Mouse (Mus musculus): Measurements from ENCODE around the gene Cd52. TPM values are rescaled to one million over a fixed set of nuclear protein-coding genes. Genes with fewer than 3 reads are reported as not detected.

Cd52 gene
- total and polyA plus RNA-seq, 3 experiments: 1,886 to 5,448 (median 2,306) TPM

GRCm38 (mm10) chr4:134108196-134108595, 13.3 kb upstream of the Cd52 start:
- dilution Hi-C loops (cut with MboI; ENCODE audit: extremely low pct_ligation_motif_present, extremely low pct_unique_long_range_greater_than_20kb, low sequenced_read_pairs) (no loop called here), in situ Hi-C loops (cut with MboI; ENCODE audit: low pct_ligation_motif_present, low pct_unique_long_range_greater_than_20kb, low sequenced_read_pairs) (no loop called here)
- no peak overlapping the region for H3K27ac ChIP-seq (ENCODE audit: insufficient read depth, low read depth)
- H3K9me3 ChIP-seq (replicated peaks; ENCODE audit: low read length): no peaks in the 10 kb centered on the region
- no peaks in the 10 kb centered on the region for H3K79me2 ChIP-seq (replicated peaks; ENCODE audit: control insufficient read depth, extremely low read depth, insufficient read depth, poor library complexity, severe bottlenecking)
- peaks cover 30 to 64% of the 10 kb centered on the region in 2 experiments for H3K36me3 ChIP-seq (replicated peaks in 1 of 2; ENCODE audit: control insufficient read depth in 1 of 2, insufficient read depth in 1 of 2, low read length in 1 of 2)
- no peak overlapping the region for H3K4me2 ChIP-seq (ENCODE audit: insufficient read depth, low read depth, poor library complexity, severe bottlenecking)
- DNase-seq (ENCODE audit: extremely low read depth): no peak
- H3K9ac ChIP-seq (ENCODE audit: insufficient read depth, low read depth): no peak overlapping the region
- TF ChIP-seq TCF12 (IDR thresholded peaks at IDR 0.05; ENCODE audit: low read depth, low read length): no peak
- TF ChIP-seq GABPA (IDR thresholded peaks at IDR 0.05; ENCODE audit: insufficient replicate concordance, low read depth, low read length): no peak
- TF ChIP-seq HCFC1 (IDR thresholded peaks at IDR 0.05; ENCODE audit: low read depth, low read length): no peak
- no peak for TF ChIP-seq E2F4 (IDR thresholded peaks at IDR 0.05; ENCODE audit: insufficient replicate concordance, low read depth, low read length)
- no peak for TF ChIP-seq USF2 (conservative IDR thresholded peaks at IDR 0.05; ENCODE audit: low read depth, low read length)
- no peak for TF ChIP-seq IRF4 (IDR thresholded peaks at IDR 0.05; ENCODE audit: low read depth, low read length)
- TF ChIP-seq CTCF (conservative IDR thresholded peaks at IDR 0.05 in 1 of 2, IDR thresholded peaks at IDR 0.05 in 1 of 2; ENCODE audit: low read depth in 2 of 2, low read length in 2 of 2): no peak
- TF ChIP-seq UBTF (IDR thresholded peaks at IDR 0.05; ENCODE audit: low read depth, low read length): no peak
- no peaks in the 10 kb centered on the region for H3K27me3 ChIP-seq (replicated peaks)
- H3K4me1 ChIP-seq (ENCODE audit: control insufficient read depth in 1 of 2, insufficient read depth in 2 of 2): peaks cover 19 to 68% of the 10 kb centered on the region in 2 experiments
- H3K4me3 ChIP-seq (replicated peaks in 1 of 3; ENCODE audit: low read depth in 2 of 3, low read length in 2 of 3, poor library complexity in 1 of 3): no peak overlapping the region

- peaks cover 26 to 59% of the 10 kb centered on the region in 2 experiments for H3K36me3 ChIP-seq (replicated peaks in 1 of 2; ENCODE audit: control insufficient read depth in 1 of 2, insufficient read depth in 1 of 2, low read length in 1 of 2)
- no peak overlapping the region for H3K9ac ChIP-seq (ENCODE audit: insufficient read depth, low read depth)
- no peak overlapping the region for H3K4me2 ChIP-seq (ENCODE audit: insufficient read depth, low read depth, poor library complexity, severe bottlenecking)
- H3K27ac ChIP-seq (ENCODE audit: insufficient read depth, low read depth): no peak overlapping the region
- dilution Hi-C loops (cut with MboI; ENCODE audit: extremely low pct_ligation_motif_present, extremely low pct_unique_long_range_greater_than_20kb, low sequenced_read_pairs) (no loop called here), in situ Hi-C loops (cut with MboI; ENCODE audit: low pct_ligation_motif_present, low pct_unique_long_range_greater_than_20kb, low sequenced_read_pairs) (no loop called here)
- no peak for DNase-seq (ENCODE audit: extremely low read depth)
- H3K79me2 ChIP-seq (replicated peaks; ENCODE audit: control insufficient read depth, extremely low read depth, insufficient read depth, poor library complexity, severe bottlenecking): no peaks in the 10 kb centered on the region
- H3K9me3 ChIP-seq (replicated peaks; ENCODE audit: low read length): no peaks in the 10 kb centered on the region
- no peaks in the 10 kb centered on the region for H3K27me3 ChIP-seq (replicated peaks)
- peaks cover 19 to 64% of the 10 kb centered on the region in 2 experiments for H3K4me1 ChIP-seq (ENCODE audit: control insufficient read depth in 1 of 2, insufficient read depth in 2 of 2)
- H3K4me3 ChIP-seq (replicated peaks in 1 of 3; ENCODE audit: low read depth in 2 of 3, low read length in 2 of 3, poor library complexity in 1 of 3): no peak overlapping the region
- TF ChIP-seq GABPA (IDR thresholded peaks at IDR 0.05; ENCODE audit: insufficient replicate concordance, low read depth, low read length): no peak
- no peak for TF ChIP-seq ZNF384 (IDR thresholded peaks at IDR 0.05; ENCODE audit: low read depth, low read length)
- TF ChIP-seq UBTF (IDR thresholded peaks at IDR 0.05; ENCODE audit: low read depth, low read length): no peak
- TF ChIP-seq MAFK (IDR thresholded peaks at IDR 0.05; ENCODE audit: insufficient replicate concordance, low read length): no peak
- no peak for TF ChIP-seq NELFE (IDR thresholded peaks at IDR 0.05; ENCODE audit: low read depth, low read length)
- no peak for TF ChIP-seq ZC3H11A (IDR thresholded peaks at IDR 0.05; ENCODE audit: low read depth, low read length)
- TF ChIP-seq JUND (conservative IDR thresholded peaks at IDR 0.05; ENCODE audit: low read depth, low read length): no peak
- TF ChIP-seq NRF1 (IDR thresholded peaks at IDR 0.05; ENCODE audit: low read depth, low read length): no peak
- no peak for TF ChIP-seq CHD2 (IDR thresholded peaks at IDR 0.05; ENCODE audit: low read length)
- no peak for TF ChIP-seq MAX (IDR thresholded peaks at IDR 0.05; ENCODE audit: low read length)
- TF ChIP-seq HCFC1 (IDR thresholded peaks at IDR 0.05; ENCODE audit: low read depth, low read length): no peak
- no peak for TF ChIP-seq POLR2A (IDR thresholded peaks at IDR 0.05; ENCODE audit: low read depth, low read length)
Measured at GRCm38 (mm10) chr4:134107730-134108129, 12.8 kb upstream of the Cd52 start.

Measured in CH12.LX (cell line).